Mouse (Mus musculus): Measurements from ENCODE around the gene Gamt. TPM values are rescaled to one million over a fixed set of nuclear protein-coding genes. Genes with fewer than 3 reads are reported as not detected.

The Gamt gene
- polyA plus RNA-seq, 1 experiment: 0.82 TPM

- H3K4me3 ChIP-seq (ENCODE audit: low read depth, low read length): peak overlapping the region; percentile 83
- H3K27ac ChIP-seq (ENCODE audit: insufficient read depth, low read length): peak overlapping the region; percentile 35
- no peaks in the 10 kb centered on the region for H3K27me3 ChIP-seq (ENCODE audit: control insufficient read depth, insufficient read depth, low read length, poor library complexity, severe bottlenecking)
- H3K36me3 ChIP-seq (ENCODE audit: control insufficient read depth, insufficient read depth, low read length, poor library complexity, severe bottlenecking): peaks cover 25% of the 10 kb centered on the region
- peaks cover 3% of the 10 kb centered on the region for H3K4me1 ChIP-seq (ENCODE audit: control insufficient read depth, insufficient read depth, low read length)
- peak overlapping the region; percentile 84 for H3K9ac ChIP-seq (ENCODE audit: low read depth, poor library complexity, severe bottlenecking)
- no peak for TF ChIP-seq POLR2A (IDR thresholded peaks at IDR 0.05; ENCODE audit: insufficient read depth, low read length)
- TF ChIP-seq CTCF (IDR thresholded peaks at IDR 0.05; ENCODE audit: low read depth, low read length): no peak
- no peak for TF ChIP-seq EP300 (IDR thresholded peaks at IDR 0.05; ENCODE audit: insufficient read depth, low read depth, low read length)
- no peaks in the 10 kb centered on the region for H3K9me3 ChIP-seq (replicated peaks; ENCODE audit: control insufficient read depth, insufficient read depth, low read length, poor library complexity, severe bottlenecking)
These were observed 32.5 kb upstream of the Gamt start for GRCm38 (mm10) chr10:80293325-80293724.

GRCm38 (mm10) chr10:80292251-80293146 is 31.7 kb upstream of the Gamt start, which contains the start of gene Rps15:
Gene Rps15, plus strand, starts transcription at chr10:80292453.
- Histone ChIP-seq H3K27ac (ENCODE audit: insufficient read depth, low read length) (peak within 1 kb of the TSS; percentile 35), H3K9me3 (replicated peaks; ENCODE audit: control insufficient read depth, insufficient read depth, low read length, poor library complexity, severe bottlenecking) (no peaks in the 10 kb centered on the region), H3K4me1 (ENCODE audit: control insufficient read depth, insufficient read depth, low read length) (peaks cover 1% of the 10 kb centered on the region), H3K36me3 (ENCODE audit: control insufficient read depth, insufficient read depth, low read length, poor library complexity, severe bottlenecking) (peaks cover 27% of the 10 kb centered on the region), H3K4me3 (ENCODE audit: low read depth, low read length) (peak within 1 kb of the TSS; percentile 83), H3K27me3 (ENCODE audit: control insufficient read depth, insufficient read depth, low read length, poor library complexity, severe bottlenecking) (no peaks in the 10 kb centered on the region), H3K9ac (ENCODE audit: low read depth, poor library complexity, severe bottlenecking) (peak within 1 kb of the TSS; percentile 84)
- TF ChIP-seq EP300 (IDR thresholded peaks at IDR 0.05; ENCODE audit: insufficient read depth, low read depth, low read length) (0 out of 2 replicates have a peak, but pooled peaks have one; percentile 8), CTCF (IDR thresholded peaks at IDR 0.05; ENCODE audit: low read depth, low read length) (peak; percentile 60), POLR2A (IDR thresholded peaks at IDR 0.05; ENCODE audit: insufficient read depth, low read length) (peak; percentile 86)

- H3K27me3 ChIP-seq (ENCODE audit: control insufficient read depth, insufficient read depth, low read length, poor library complexity, severe bottlenecking): no peaks in the 10 kb centered on the region
These were observed 27.8 kb upstream of the Gamt start for GRCm38 (mm10) chr10:80288657-80289056.

GRCm38 (mm10) chr10:80288097-80288496 is 27.3 kb upstream of the Gamt start:
- H3K9ac ChIP-seq (ENCODE audit: low read depth, poor library complexity, severe bottlenecking): no peak overlapping the region
- no peaks in the 10 kb centered on the region for H3K27me3 ChIP-seq (ENCODE audit: control insufficient read depth, insufficient read depth, low read length, poor library complexity, severe bottlenecking)
- no peak overlapping the region for H3K4me3 ChIP-seq (ENCODE audit: low read depth, low read length)
- TF ChIP-seq CTCF (IDR thresholded peaks at IDR 0.05; ENCODE audit: low read depth, low read length): no peak
- TF ChIP-seq EP300 (IDR thresholded peaks at IDR 0.05; ENCODE audit: insufficient read depth, low read depth, low read length): no peak
- no peak for TF ChIP-seq POLR2A (IDR thresholded peaks at IDR 0.05; ENCODE audit: insufficient read depth, low read length)
- H3K36me3 ChIP-seq (ENCODE audit: control insufficient read depth, insufficient read depth, low read length, poor library complexity, severe bottlenecking): peaks cover 37% of the 10 kb centered on the region
- H3K27ac ChIP-seq (ENCODE audit: insufficient read depth, low read length): no peak overlapping the region
- no peaks in the 10 kb centered on the region for H3K9me3 ChIP-seq (replicated peaks; ENCODE audit: control insufficient read depth, insufficient read depth, low read length, poor library complexity, severe bottlenecking)
- no peaks in the 10 kb centered on the region for H3K4me1 ChIP-seq (ENCODE audit: control insufficient read depth, insufficient read depth, low read length)

More at GRCm38 (mm10) chr10:80288657-80289056, 27.8 kb upstream of the Gamt start:
- TF ChIP-seq POLR2A (IDR thresholded peaks at IDR 0.05; ENCODE audit: insufficient read depth, low read length): no peak
- TF ChIP-seq CTCF (IDR thresholded peaks at IDR 0.05; ENCODE audit: low read depth, low read length): peak; percentile 45
- Histone ChIP-seq H3K36me3 (ENCODE audit: control insufficient read depth, insufficient read depth, low read length, poor library complexity, severe bottlenecking) (peaks cover 39% of the 10 kb centered on the region), H3K27ac (ENCODE audit: insufficient read depth, low read length) (no peak overlapping the region), H3K4me1 (ENCODE audit: control insufficient read depth, insufficient read depth, low read length) (no peaks in the 10 kb centered on the region), H3K9ac (ENCODE audit: low read depth, poor library complexity, severe bottlenecking) (no peak overlapping the region), H3K9me3 (replicated peaks; ENCODE audit: control insufficient read depth, insufficient read depth, low read length, poor library complexity, severe bottlenecking) (no peaks in the 10 kb centered on the region), H3K4me3 (ENCODE audit: low read depth, low read length) (no peak overlapping the region)

- peaks cover 49% of the 10 kb centered on the region for H3K36me3 ChIP-seq (ENCODE audit: control insufficient read depth, insufficient read depth, low read length, poor library complexity, severe bottlenecking)
- TF ChIP-seq CTCF (IDR thresholded peaks at IDR 0.05; ENCODE audit: low read depth, low read length) (no peak), POLR2A (IDR thresholded peaks at IDR 0.05; ENCODE audit: insufficient read depth, low read length) (no peak), EP300 (IDR thresholded peaks at IDR 0.05; ENCODE audit: insufficient read depth, low read depth, low read length) (no peak)
- no peaks in the 10 kb centered on the region for H3K27me3 ChIP-seq (ENCODE audit: control insufficient read depth, insufficient read depth, low read length, poor library complexity, severe bottlenecking)
- H3K4me1 ChIP-seq (ENCODE audit: control insufficient read depth, insufficient read depth, low read length): no peaks in the 10 kb centered on the region
- H3K9ac ChIP-seq (ENCODE audit: low read depth, poor library complexity, severe bottlenecking): no peak overlapping the region
- no peaks in the 10 kb centered on the region for H3K9me3 ChIP-seq (replicated peaks; ENCODE audit: control insufficient read depth, insufficient read depth, low read length, poor library complexity, severe bottlenecking)
- H3K4me3 ChIP-seq (ENCODE audit: low read depth, low read length): no peak overlapping the region
- no peak overlapping the region for H3K27ac ChIP-seq (ENCODE audit: insufficient read depth, low read length)
These were observed 24.6 kb upstream of the Gamt start for GRCm38 (mm10) chr10:80285222-80286070.

All from ES-Bruce4 (cell line).